Mouse (Mus musculus) E14TG2a.4 (cell line): ENCODE measurements at regions not wholly inside any gene's neighbourhood (a gene's known extent, or its start where the extent isn't known, plus 50 kb on each side); places are given as distances from the start of the nearest gene placed in this dataset.

Source experiments
- CTCF ChIP-seq: conservative IDR thresholded peaks from 2 replicates; pipeline ENCODE4 v1.5.1; 2014; ENCODE audit warnings: low read length
- POU5F1 ChIP-seq: IDR thresholded peaks from 2 replicates; pipeline ENCODE4 v1.6.1; 2014; ENCODE audit warnings: low read length, borderline replicate concordance

DNA sequence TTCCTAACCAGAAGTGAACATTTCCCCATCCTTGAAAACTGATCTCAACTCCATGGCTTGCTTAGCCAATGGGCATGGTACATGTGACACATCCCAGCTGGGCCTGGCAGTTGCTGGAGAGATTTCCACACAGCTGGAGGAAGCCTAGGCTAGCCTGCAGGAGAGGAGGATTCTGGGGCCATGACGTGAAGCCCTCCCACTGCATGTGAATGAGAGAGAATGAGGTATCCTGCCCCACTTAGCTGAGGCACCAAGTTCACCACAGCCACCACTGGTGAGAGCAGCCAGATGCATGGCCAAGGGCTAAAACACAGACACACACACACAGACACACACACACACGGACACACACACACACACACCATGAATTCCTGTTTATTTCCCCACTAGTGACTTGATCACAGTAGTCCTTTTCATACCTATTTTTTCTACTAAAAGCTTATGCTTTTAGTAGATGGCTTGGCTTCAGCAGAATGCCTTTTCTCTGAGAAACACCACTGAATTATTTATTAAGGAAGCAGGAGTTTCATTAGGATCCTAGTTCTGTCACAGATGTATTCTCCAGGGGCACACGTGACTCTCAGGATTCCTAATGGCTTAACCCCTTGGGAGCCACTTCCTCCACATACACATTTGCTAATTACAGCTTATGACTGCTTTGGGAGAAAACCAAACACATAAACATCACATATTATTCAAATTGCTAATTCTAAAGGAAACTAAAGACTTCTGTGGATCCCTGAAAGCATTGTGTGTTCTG lies 196.1 kb upstream of the Tcf21 start:
- no peak for TF ChIP-seq CTCF
- TF ChIP-seq POU5F1, result no peak
